Mouse (Mus musculus): Measurements from ENCODE around the gene Cacna1d. TPM values are rescaled to one million over a fixed set of nuclear protein-coding genes. Genes with fewer than 3 reads are reported as not detected.

Cacna1d gene
- total and polyA plus RNA-seq, 2 experiments = 0.55 to 0.72 TPM

- H3K36me3 ChIP-seq (ENCODE audit: control insufficient read depth, insufficient read depth, low read length) = no peaks in the 10 kb centered on the region
- H3K9ac ChIP-seq (ENCODE audit: low read depth, low read length) = no peak overlapping the region
- WGBS = 22% methylated on average over 5 of the region's 5 CpGs
- H3K27ac ChIP-seq (replicated peaks; ENCODE audit: insufficient read depth, low read depth, low read length) = no peak overlapping the region
- no peaks in the 10 kb centered on the region for H3K79me2 ChIP-seq (ENCODE audit: control insufficient read depth, insufficient read depth, low read length)
- H3K4me3 ChIP-seq (ENCODE audit: insufficient read depth, low read depth, low read length) = no peak overlapping the region
- H3K27me3 ChIP-seq (ENCODE audit: control insufficient read depth, insufficient read depth, low read length) = no peaks in the 10 kb centered on the region
- H3K4me1 ChIP-seq (ENCODE audit: control insufficient read depth, insufficient read depth, low read length) = no peaks in the 10 kb centered on the region
- DNase-seq (ENCODE audit: extremely low read depth, low read depth, low spot score) = peak; percentile 80
- TF ChIP-seq CTCF (IDR thresholded peaks at IDR 0.05; ENCODE audit: low read depth, low read length) (no peak), POLR2A (IDR thresholded peaks at IDR 0.05; ENCODE audit: extremely low read depth, insufficient read depth, low read length) (no peak)
These were observed 313.4 kb downstream of the Cacna1d start for GRCm38 (mm10) chr14:30177850-30178249.

- H3K79me2 ChIP-seq (ENCODE audit: control insufficient read depth, insufficient read depth, low read length) = no peaks in the 10 kb centered on the region
- DNase-seq (ENCODE audit: extremely low read depth, low read depth, low spot score) = no peak
- no peaks in the 10 kb centered on the region for H3K4me1 ChIP-seq (ENCODE audit: control insufficient read depth, insufficient read depth, low read length)
- WGBS = 76% methylated on average over 3 of the region's 3 CpGs
- no peak overlapping the region for H3K9ac ChIP-seq (ENCODE audit: low read depth, low read length)
- TF ChIP-seq POLR2A (IDR thresholded peaks at IDR 0.05; ENCODE audit: extremely low read depth, insufficient read depth, low read length) = no peak
- no peak for TF ChIP-seq CTCF (IDR thresholded peaks at IDR 0.05; ENCODE audit: low read depth, low read length)
- H3K36me3 ChIP-seq (ENCODE audit: control insufficient read depth, insufficient read depth, low read length) = no peaks in the 10 kb centered on the region
- H3K27ac ChIP-seq (replicated peaks; ENCODE audit: insufficient read depth, low read depth, low read length) = no peak overlapping the region
- H3K27me3 ChIP-seq (ENCODE audit: control insufficient read depth, insufficient read depth, low read length) = no peaks in the 10 kb centered on the region
- no peak overlapping the region for H3K4me3 ChIP-seq (ENCODE audit: insufficient read depth, low read depth, low read length)
These were observed 315.9 kb downstream of the Cacna1d start for GRCm38 (mm10) chr14:30175362-30175761.

GRCm38 (mm10) chr14:30172821-30173755, 318.2 kb downstream of the Cacna1d start:
- no peak overlapping the region for H3K9ac ChIP-seq (ENCODE audit: low read depth, low read length)
- TF ChIP-seq POLR2A (IDR thresholded peaks at IDR 0.05; ENCODE audit: extremely low read depth, insufficient read depth, low read length) = no peak
- TF ChIP-seq CTCF (IDR thresholded peaks at IDR 0.05; ENCODE audit: low read depth, low read length) = no peak
- H3K4me3 ChIP-seq (ENCODE audit: insufficient read depth, low read depth, low read length) = no peak overlapping the region
- no peaks in the 10 kb centered on the region for H3K27me3 ChIP-seq (ENCODE audit: control insufficient read depth, insufficient read depth, low read length)
- WGBS = 48% methylated on average over 12 of the region's 12 CpGs
- H3K79me2 ChIP-seq (ENCODE audit: control insufficient read depth, insufficient read depth, low read length) = no peaks in the 10 kb centered on the region
- peak; percentile 42 for DNase-seq (ENCODE audit: extremely low read depth, low read depth, low spot score)
- H3K27ac ChIP-seq (replicated peaks; ENCODE audit: insufficient read depth, low read depth, low read length) = no peak overlapping the region
- H3K36me3 ChIP-seq (ENCODE audit: control insufficient read depth, insufficient read depth, low read length) = no peaks in the 10 kb centered on the region
- H3K4me1 ChIP-seq (ENCODE audit: control insufficient read depth, insufficient read depth, low read length) = no peaks in the 10 kb centered on the region

GRCm38 (mm10) chr14:30171593-30171992, 319.7 kb downstream of the Cacna1d start:
- no peak overlapping the region for H3K4me3 ChIP-seq (ENCODE audit: insufficient read depth, low read depth, low read length)
- H3K9ac ChIP-seq (ENCODE audit: low read depth, low read length) = no peak overlapping the region
- no peak for DNase-seq (ENCODE audit: extremely low read depth, low read depth, low spot score)
- H3K36me3 ChIP-seq (ENCODE audit: control insufficient read depth, insufficient read depth, low read length) = no peaks in the 10 kb centered on the region
- no peaks in the 10 kb centered on the region for H3K79me2 ChIP-seq (ENCODE audit: control insufficient read depth, insufficient read depth, low read length)
- no peaks in the 10 kb centered on the region for H3K4me1 ChIP-seq (ENCODE audit: control insufficient read depth, insufficient read depth, low read length)
- TF ChIP-seq CTCF (IDR thresholded peaks at IDR 0.05; ENCODE audit: low read depth, low read length) (no peak), POLR2A (IDR thresholded peaks at IDR 0.05; ENCODE audit: extremely low read depth, insufficient read depth, low read length) (no peak)
- 89% methylated on average over 6 of the region's 6 CpGs for WGBS
- no peaks in the 10 kb centered on the region for H3K27me3 ChIP-seq (ENCODE audit: control insufficient read depth, insufficient read depth, low read length)
- no peak overlapping the region for H3K27ac ChIP-seq (replicated peaks; ENCODE audit: insufficient read depth, low read depth, low read length)

GRCm38 (mm10) chr14:30171008-30171407, 320.2 kb downstream of the Cacna1d start:
- WGBS = 71% methylated on average over 6 of the region's 6 CpGs
- no peak overlapping the region for H3K4me3 ChIP-seq (ENCODE audit: insufficient read depth, low read depth, low read length)

GRCm38 (mm10) chr14:30169455-30169854, 321.8 kb downstream of the Cacna1d start:
- TF ChIP-seq CTCF (IDR thresholded peaks at IDR 0.05; ENCODE audit: low read depth, low read length) (no peak), POLR2A (IDR thresholded peaks at IDR 0.05; ENCODE audit: extremely low read depth, insufficient read depth, low read length) (no peak)
- Histone ChIP-seq H3K4me1 (ENCODE audit: control insufficient read depth, insufficient read depth, low read length) (no peaks in the 10 kb centered on the region), H3K79me2 (ENCODE audit: control insufficient read depth, insufficient read depth, low read length) (no peaks in the 10 kb centered on the region), H3K9ac (ENCODE audit: low read depth, low read length) (no peak overlapping the region), H3K36me3 (ENCODE audit: control insufficient read depth, insufficient read depth, low read length) (no peaks in the 10 kb centered on the region), H3K27ac (replicated peaks; ENCODE audit: insufficient read depth, low read depth, low read length) (no peak overlapping the region), H3K4me3 (ENCODE audit: insufficient read depth, low read depth, low read length) (no peak overlapping the region), H3K27me3 (ENCODE audit: control insufficient read depth, insufficient read depth, low read length) (no peaks in the 10 kb centered on the region; the same call in 1 of the 2 replicates)
- DNase-seq (ENCODE audit: extremely low read depth, low read depth, low spot score) = no peak
- 77% methylated on average over 5 of the region's 5 CpGs for WGBS

More at GRCm38 (mm10) chr14:30171008-30171407, 320.2 kb downstream of the Cacna1d start:
- no peak for DNase-seq (ENCODE audit: extremely low read depth, low read depth, low spot score)
- no peaks in the 10 kb centered on the region for H3K79me2 ChIP-seq (ENCODE audit: control insufficient read depth, insufficient read depth, low read length)
- no peaks in the 10 kb centered on the region for H3K36me3 ChIP-seq (ENCODE audit: control insufficient read depth, insufficient read depth, low read length)
- H3K27ac ChIP-seq (replicated peaks; ENCODE audit: insufficient read depth, low read depth, low read length) = no peak overlapping the region
- H3K4me1 ChIP-seq (ENCODE audit: control insufficient read depth, insufficient read depth, low read length) = no peaks in the 10 kb centered on the region
- no peaks in the 10 kb centered on the region for H3K27me3 ChIP-seq (ENCODE audit: control insufficient read depth, insufficient read depth, low read length)
- H3K9ac ChIP-seq (ENCODE audit: low read depth, low read length) = no peak overlapping the region
- TF ChIP-seq POLR2A (IDR thresholded peaks at IDR 0.05; ENCODE audit: extremely low read depth, insufficient read depth, low read length) = no peak
- TF ChIP-seq CTCF (IDR thresholded peaks at IDR 0.05; ENCODE audit: low read depth, low read length) = no peak

All from liver, adult 2 months (tissue).